Mouse (Mus musculus): ENCODE data around the gene Tnfsf14.

Gene Tnfsf14

DNA sequence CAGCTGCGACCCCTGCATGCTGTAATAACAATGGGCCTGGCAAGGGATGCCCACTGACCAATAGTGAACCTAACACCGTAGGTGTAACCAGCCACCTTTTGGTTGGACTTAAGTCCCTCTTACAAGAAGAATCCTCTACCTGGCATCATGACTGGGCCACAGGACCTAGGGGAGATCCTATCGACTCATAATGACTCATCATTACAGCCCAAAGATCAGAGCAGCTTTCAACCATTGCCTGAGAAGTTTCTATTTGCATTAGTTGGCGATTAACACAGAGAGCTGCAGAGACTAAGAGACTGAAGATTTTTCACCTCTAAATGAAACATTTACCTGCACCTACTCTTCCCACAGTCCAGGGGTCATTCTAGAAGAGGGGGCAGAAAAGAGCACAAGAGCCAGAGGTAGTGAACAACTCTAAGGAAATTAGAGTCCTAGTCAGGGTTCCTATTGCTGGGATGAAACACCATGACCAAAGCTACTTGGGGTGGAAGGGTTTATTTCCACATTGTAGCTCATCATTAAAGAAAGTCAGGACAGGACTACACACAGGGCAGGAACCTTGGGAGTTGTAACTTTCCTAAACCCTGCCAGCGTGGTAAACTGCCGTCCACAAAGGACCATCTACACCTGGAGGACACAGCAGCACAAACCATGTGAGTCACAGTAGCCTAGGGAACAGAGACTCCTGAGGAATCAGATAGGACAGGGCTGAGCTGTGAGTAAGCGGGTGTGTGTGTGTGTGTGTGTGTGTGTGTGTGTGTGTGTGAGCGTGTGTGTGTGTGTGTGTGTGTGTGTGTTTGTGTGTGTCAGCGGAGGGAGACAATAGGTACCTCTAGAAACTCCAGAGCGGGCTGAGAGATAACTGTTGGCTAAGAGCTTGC lies 8.1 kb upstream of the Tnfsf14 start:
- no peak for DNase-seq (ENCODE audit: low spot score)

GRCm38 (mm10) chr17:57198252-57198651 lies 4.3 kb upstream of the Tnfsf14 start:
- DNase-seq (ENCODE audit: low spot score) = no peak

DNA sequence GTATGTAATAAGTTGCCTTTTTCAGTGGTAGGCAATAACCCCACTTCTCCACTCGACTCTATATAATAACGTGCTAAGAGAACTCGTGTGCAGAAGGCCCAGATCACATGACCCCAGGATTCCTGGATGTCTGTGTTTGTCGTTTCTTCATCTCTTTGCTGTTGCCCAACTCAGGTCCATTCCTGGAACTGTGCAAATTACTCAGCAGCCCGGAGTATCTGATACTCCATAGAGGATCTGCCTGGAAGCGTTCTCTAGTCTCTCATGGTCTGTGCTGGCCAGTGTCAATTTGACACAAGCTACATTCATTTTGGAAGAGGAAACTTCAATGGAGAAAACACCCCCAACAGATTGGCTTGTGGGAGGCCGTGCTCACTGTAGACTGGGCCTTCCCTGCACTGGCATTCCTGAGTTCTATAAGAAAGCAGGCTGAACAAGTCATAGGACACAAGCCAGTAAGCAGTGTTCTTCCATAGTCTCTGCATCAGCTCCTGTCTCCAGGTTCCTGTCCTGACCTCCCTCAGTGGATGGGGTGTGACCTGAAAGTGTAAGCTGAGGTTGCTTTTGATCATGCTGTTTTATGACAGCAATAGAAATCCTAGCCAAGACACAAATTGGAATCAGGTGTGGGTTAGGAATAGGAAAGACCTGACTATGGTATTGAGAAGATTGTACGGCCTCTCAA lies 1.5 kb upstream of the Tnfsf14 start:
- no peak for DNase-seq (ENCODE audit: low spot score)

GRCm38 (mm10) chr17:57194771-57195170 lies 794 bp upstream of the Tnfsf14 start:
- DNase-seq (ENCODE audit: low spot score) = no peak

DNA sequence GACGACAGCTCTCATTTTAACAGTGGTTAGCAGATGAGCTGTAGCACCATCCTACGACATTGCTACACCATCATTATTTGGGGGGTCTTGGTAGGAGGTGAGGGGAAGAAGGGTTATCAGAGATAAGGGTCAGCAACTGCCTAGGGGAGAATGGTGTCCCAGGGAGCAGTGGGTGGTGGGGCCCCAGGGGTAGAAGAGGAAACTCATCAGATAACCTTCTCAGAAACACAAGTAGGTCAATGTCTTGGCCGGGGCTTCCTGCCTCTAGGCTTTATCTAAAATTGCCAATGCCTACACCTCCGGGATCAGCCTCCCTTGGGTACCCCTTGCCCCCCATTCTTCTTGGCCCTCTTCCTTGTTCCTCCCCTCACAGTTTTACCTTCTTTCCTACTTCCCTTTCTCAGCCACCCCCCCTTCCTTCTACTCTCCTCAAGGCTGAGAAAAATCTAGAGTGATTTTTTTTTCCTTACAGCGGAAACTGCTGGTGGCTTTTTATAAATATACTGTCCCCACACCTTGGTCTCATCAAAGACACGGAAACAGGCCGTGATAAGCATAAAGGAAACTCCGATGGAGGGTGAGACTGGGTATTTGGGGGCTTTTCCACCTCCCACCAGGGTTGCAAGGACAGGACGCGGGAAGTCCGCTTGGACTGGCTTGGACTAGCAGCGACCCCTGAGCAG lies 5.3 kb downstream of the Tnfsf14 start:
- DNase-seq (ENCODE audit: low spot score) = no peak

- no peak for DNase-seq (ENCODE audit: low spot score)
These were observed 8.3 kb downstream of the Tnfsf14 start for GRCm38 (mm10) chr17:57185641-57186040.

GRCm38 (mm10) chr17:57182871-57183270 lies 11.1 kb downstream of the Tnfsf14 start:
- no peak for DNase-seq (ENCODE audit: low spot score)

DNA sequence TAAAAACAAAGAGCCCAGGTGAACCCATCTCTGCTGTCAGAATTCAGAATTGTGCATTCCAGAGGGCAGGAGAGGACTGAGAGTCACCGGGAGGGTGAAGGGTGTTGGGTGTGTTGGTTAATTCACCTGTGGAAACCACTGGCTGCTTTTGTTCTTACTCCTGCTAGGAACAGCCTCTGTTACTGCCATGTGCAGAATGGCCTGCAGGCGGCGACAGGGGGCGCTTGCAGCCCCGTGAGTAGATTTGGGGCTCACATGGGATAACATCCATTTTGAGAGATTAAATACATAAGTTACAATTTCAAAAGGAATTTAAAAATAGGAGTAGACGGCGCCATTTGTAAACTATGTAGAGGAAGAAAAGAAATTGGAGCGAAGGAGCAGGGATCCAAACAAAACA lies 13.6 kb downstream of the Tnfsf14 start:
- no peak for DNase-seq (ENCODE audit: low spot score)

GRCm38 (mm10) chr17:57173351-57173750 lies 20.6 kb downstream of the Tnfsf14 start:
- DNase-seq (ENCODE audit: low spot score) = no peak

GRCm38 (mm10) chr17:57172378-57172777 lies 21.6 kb downstream of the Tnfsf14 start:
- DNase-seq (ENCODE audit: low spot score) = no peak

- no peak for DNase-seq (ENCODE audit: low spot score)
These were observed 23.2 kb downstream of the Tnfsf14 start for GRCm38 (mm10) chr17:57170616-57171260.

GRCm38 (mm10) chr17:57166800-57167791 lies 26.9 kb downstream of the Tnfsf14 start:
- DNase-seq (ENCODE audit: low spot score) = peak; percentile 83

DNA sequence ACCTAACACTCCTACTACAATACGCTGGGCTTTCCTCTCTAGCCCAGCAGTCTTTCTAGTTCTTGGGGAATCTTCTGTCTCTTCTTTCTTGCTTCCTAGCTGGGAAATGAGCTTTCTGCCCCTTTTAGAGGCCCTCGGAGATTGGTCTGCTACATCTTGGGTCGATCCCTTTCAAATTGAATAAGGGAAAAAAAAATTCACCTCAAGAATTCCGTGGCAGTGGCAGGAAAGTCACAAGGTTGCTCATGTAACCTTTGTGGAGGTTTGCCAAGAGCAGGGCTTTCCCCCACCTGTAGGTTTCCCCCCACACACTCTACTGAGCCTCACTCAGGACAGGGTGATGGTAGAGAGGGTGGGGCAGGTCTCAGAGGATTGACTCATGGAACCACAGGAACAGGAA lies 40.2 kb downstream of the Tnfsf14 start:
- DNase-seq (ENCODE audit: low spot score) = no peak

GRCm38 (mm10) chr17:57153006-57153405 lies 41.0 kb downstream of the Tnfsf14 start:
- DNase-seq (ENCODE audit: low spot score) = no peak

- no peak for DNase-seq (ENCODE audit: low spot score)
These were observed 44.8 kb downstream of the Tnfsf14 start, which contains the start of gene Cd70 for GRCm38 (mm10) chr17:57148994-57149803. Gene Cd70 (minus strand): TSS chr17:57149777.

GRCm38 (mm10) chr17:57148343-57148742 lies 45.6 kb downstream of the Tnfsf14 start:
- no peak for DNase-seq (ENCODE audit: low spot score)

DNA sequence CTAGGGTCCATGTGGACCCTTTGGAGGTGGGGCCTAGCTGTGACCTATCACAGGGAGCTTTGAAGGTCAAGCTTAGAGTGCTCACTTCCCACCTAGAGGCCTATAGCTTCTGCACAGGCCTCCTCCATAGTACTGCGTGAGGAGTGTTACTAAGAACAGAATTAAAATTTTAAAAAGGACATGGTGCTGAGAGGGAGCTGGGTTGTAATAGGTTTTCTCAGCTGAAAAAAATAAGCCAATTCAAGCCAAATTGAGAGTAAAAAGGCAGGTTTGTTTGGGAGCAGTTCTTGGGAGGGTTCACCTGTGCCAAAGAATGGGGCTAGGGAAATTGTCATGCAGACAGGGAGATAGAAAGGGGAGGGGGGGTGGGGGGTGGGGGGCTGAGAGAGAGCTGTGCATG lies 48.9 kb downstream of the Tnfsf14 start:
- no peak for DNase-seq (ENCODE audit: low spot score)

DNA sequence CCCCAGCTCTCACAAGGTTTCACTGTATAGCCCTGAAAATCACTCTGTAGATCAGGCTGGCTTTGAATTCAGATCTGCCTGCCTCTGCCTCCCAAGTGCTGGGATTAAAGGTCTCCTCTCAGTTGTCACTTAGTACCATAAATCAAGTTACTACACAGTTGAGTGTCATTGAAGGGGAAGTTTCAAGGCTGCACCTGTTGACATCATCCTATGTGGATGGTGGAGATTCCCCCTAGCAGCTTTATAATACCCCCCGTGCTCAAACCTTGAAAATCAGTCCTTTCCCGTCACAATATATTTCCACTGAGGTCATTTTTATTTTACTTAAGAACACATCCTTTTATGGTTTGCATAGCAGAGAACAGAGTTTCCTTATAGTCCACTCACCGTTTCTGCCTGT lies 50.3 kb downstream of the Tnfsf14 start:
- no peak for DNase-seq (ENCODE audit: low spot score)

GRCm38 (mm10) chr17:57139708-57140107 lies 54.3 kb downstream of the Tnfsf14 start:
- DNase-seq (ENCODE audit: low spot score) = no peak
